Comparison of ENCODE assay signal across 8 mouse cellular contexts in genomic region chr5:121009406-121009805, GRCm38 (mm10). TPM values are rescaled to one million over a fixed set of nuclear protein-coding genes. Genes with fewer than 3 reads are reported as not detected.
DNase-seq lines count a peak whose midpoint lies in the region; ATAC-seq and TF ChIP-seq lines count a peak whose summit lies in the region.

No protein-coding gene starts in this region.

- ATAC-seq in intestine, embryonic 14.5 days (replicated peaks; ENCODE audit: low FRiP score, low TSS enrichment, low read depth), result no peak
- ATAC-seq in intestine, postnatal 0 days, result no peak
- ATAC-seq in hindbrain, embryonic 14.5 days (ENCODE audit: low FRiP score), result peak; percentile 51; the same call in 1 of the 2 replicates
- no peak for ATAC-seq in limb, embryonic 11.5 days (ENCODE audit: insufficient number of reproducible peaks, low FRiP score, low TSS enrichment, low read depth)
- ATAC-seq in monocyte, adult 5-6 weeks (replicated peaks; ENCODE audit: insufficient number of reproducible peaks, low FRiP score, low TSS enrichment, poor library complexity, severe bottlenecking), result peak; percentile 71

- peak; percentile 89 for DNase-seq in intestine, embryonic 14.5 days (ENCODE audit: low spot score)
- peak; percentile 68 for DNase-seq in hindbrain, embryonic 14.5 days (ENCODE audit: low spot score)
- peak; percentile 91 for DNase-seq in limb, embryonic 11.5 days (ENCODE audit: low spot score)
- DNase-seq in thymus, postnatal 0 days (ENCODE audit: low spot score), result peak; percentile 19

- H3K4me1 ChIP-seq in intestine, embryonic 14.5 days (replicated peaks; ENCODE audit: control insufficient read depth, insufficient read depth, low read length), result no peaks in the 10 kb centered on the region
- H3K4me1 ChIP-seq in intestine, postnatal 0 days (replicated peaks; ENCODE audit: control insufficient read depth, insufficient read depth, low read length), result no peaks in the 10 kb centered on the region
- no peaks in the 10 kb centered on the region for H3K4me1 ChIP-seq in bone marrow, adult 2 months (ENCODE audit: control insufficient read depth, insufficient read depth, low read length)
- no peaks in the 10 kb centered on the region for H3K4me1 ChIP-seq in embryonic fibroblast, embryonic 13.5 days (ENCODE audit: control insufficient read depth, insufficient read depth, low read length)
- H3K4me1 ChIP-seq in hindbrain, embryonic 14.5 days (replicated peaks; ENCODE audit: control insufficient read depth, insufficient read depth, low read length), result peaks cover 29% of the 10 kb centered on the region
- 0 out of 2 replicates have a peak, but pooled peaks cover 2% of the 10 kb centered on the region for H3K4me1 ChIP-seq in limb, embryonic 11.5 days (ENCODE audit: control insufficient read depth, insufficient read depth, low read length)

- peaks cover 10% of the 10 kb centered on the region for H3K27me3 ChIP-seq in intestine, embryonic 14.5 days (replicated peaks; ENCODE audit: control insufficient read depth, insufficient read depth, low read length)
- H3K27me3 ChIP-seq in intestine, postnatal 0 days (replicated peaks; ENCODE audit: control insufficient read depth, insufficient read depth, low read length), result 0 out of 2 replicates have a peak, but pooled peaks cover 6% of the 10 kb centered on the region
- no peaks in the 10 kb centered on the region for H3K27me3 ChIP-seq in hindbrain, embryonic 14.5 days (ENCODE audit: control insufficient read depth, insufficient read depth, low read length)
- peaks cover 10% of the 10 kb centered on the region; the same call in 1 of the 2 replicates for H3K27me3 ChIP-seq in limb, embryonic 11.5 days (ENCODE audit: control insufficient read depth, insufficient read depth, low read length)

- no peak overlapping the region for H3K4me3 ChIP-seq in intestine, embryonic 14.5 days (ENCODE audit: low read depth, low read length)
- H3K4me3 ChIP-seq in intestine, postnatal 0 days (ENCODE audit: low read depth, low read length), result no peak overlapping the region
- no peak overlapping the region for H3K4me3 ChIP-seq in bone marrow, adult 2 months (replicated peaks; ENCODE audit: control insufficient read depth, low read depth, low read length)
- no peak overlapping the region for H3K4me3 ChIP-seq in embryonic fibroblast, embryonic 13.5 days (ENCODE audit: insufficient read depth, low read length)
- H3K4me3 ChIP-seq in hindbrain, embryonic 14.5 days (replicated peaks; ENCODE audit: low read length), result peak overlapping the region; percentile 32
- H3K4me3 ChIP-seq in limb, embryonic 11.5 days (ENCODE audit: low read depth, low read length), result no peak overlapping the region

- no peak overlapping the region for H3K27ac ChIP-seq in intestine, embryonic 14.5 days (ENCODE audit: low read depth)
- H3K27ac ChIP-seq in intestine, postnatal 0 days (ENCODE audit: low read depth, low read length), result no peak overlapping the region
- H3K27ac ChIP-seq in bone marrow, adult 2 months (ENCODE audit: control insufficient read depth, insufficient read depth, low read depth, low read length, poor library complexity), result no peak overlapping the region; the same call in 1 of the 2 replicates
- H3K27ac ChIP-seq in embryonic fibroblast, embryonic 13.5 days (ENCODE audit: insufficient read depth, low read length), result no peak overlapping the region
- H3K27ac ChIP-seq in hindbrain, embryonic 14.5 days, result peak overlapping the region; percentile 61
- H3K27ac ChIP-seq in limb, embryonic 11.5 days (replicated peaks; ENCODE audit: low read depth, low read length), result no peak overlapping the region

- H3K36me3 ChIP-seq in intestine, embryonic 14.5 days (ENCODE audit: control insufficient read depth, insufficient read depth, low read length), result no peaks in the 10 kb centered on the region
- no peaks in the 10 kb centered on the region for H3K36me3 ChIP-seq in intestine, postnatal 0 days (ENCODE audit: control insufficient read depth, insufficient read depth)
- H3K36me3 ChIP-seq in hindbrain, embryonic 14.5 days (replicated peaks; ENCODE audit: control insufficient read depth, insufficient read depth), result no peaks in the 10 kb centered on the region
- H3K36me3 ChIP-seq in limb, embryonic 11.5 days (ENCODE audit: control insufficient read depth, insufficient read depth, low read length), result no peaks in the 10 kb centered on the region

- H3K9ac ChIP-seq in intestine, embryonic 14.5 days (ENCODE audit: low read length), result no peak overlapping the region
- no peak overlapping the region for H3K9ac ChIP-seq in intestine, postnatal 0 days (ENCODE audit: low read depth, low read length)
- peak overlapping the region; percentile 55 for H3K9ac ChIP-seq in hindbrain, embryonic 14.5 days
- H3K9ac ChIP-seq in limb, embryonic 11.5 days (ENCODE audit: low read length), result no peak overlapping the region

- no peaks in the 10 kb centered on the region for H3K9me3 ChIP-seq in intestine, embryonic 14.5 days (ENCODE audit: control insufficient read depth, low read length)
- H3K9me3 ChIP-seq in intestine, postnatal 0 days (ENCODE audit: control insufficient read depth), result no peaks in the 10 kb centered on the region
- no peaks in the 10 kb centered on the region for H3K9me3 ChIP-seq in hindbrain, embryonic 14.5 days (ENCODE audit: control insufficient read depth, low read length)
- no peaks in the 10 kb centered on the region for H3K9me3 ChIP-seq in limb, embryonic 11.5 days (ENCODE audit: control insufficient read depth, low read length)

- TF ChIP-seq POLR2A in bone marrow, adult 2 months (IDR thresholded peaks at IDR 0.05; ENCODE audit: borderline replicate concordance, control insufficient read depth, low read depth, low read length), result peak; percentile 12; the same call in 1 of the 2 replicates
- TF ChIP-seq POLR2A in embryonic fibroblast, embryonic 13.5 days (IDR thresholded peaks at IDR 0.05; ENCODE audit: low read depth, low read length), result no peak

- no peak overlapping the region for H3K4me2 ChIP-seq in intestine, embryonic 14.5 days (ENCODE audit: low read length)
- no peak overlapping the region for H3K4me2 ChIP-seq in intestine, postnatal 0 days (replicated peaks; ENCODE audit: low read depth)
- H3K4me2 ChIP-seq in hindbrain, embryonic 14.5 days (replicated peaks), result peak overlapping the region; percentile 55
- H3K4me2 ChIP-seq in limb, embryonic 11.5 days (ENCODE audit: low read depth, severe bottlenecking), result no peak overlapping the region

- under 1% methylated on average over 19 of the region's 19 CpGs for WGBS in intestine, embryonic 14.5 days
- WGBS in intestine, postnatal 0 days, result under 1% methylated on average over 19 of the region's 19 CpGs
- 1% methylated on average over 19 of the region's 19 CpGs for WGBS in bone marrow, adult 2 months
- under 1% methylated on average over 19 of the region's 19 CpGs for WGBS in hindbrain, embryonic 14.5 days
- 0% methylated on average over 19 of the region's 19 CpGs for WGBS in limb, embryonic 11.5 days

- TF ChIP-seq CTCF in intestine, postnatal 0 days (IDR thresholded peaks at IDR 0.05; ENCODE audit: low read depth), result no peak
- TF ChIP-seq CTCF in bone marrow, adult 2 months (IDR thresholded peaks at IDR 0.05; ENCODE audit: control insufficient read depth, insufficient read depth, low read length), result no peak; the same call in 1 of the 2 replicates
- peak; percentile 8; the same call in 1 of the 2 replicates for TF ChIP-seq CTCF in embryonic fibroblast, embryonic 13.5 days (IDR thresholded peaks at IDR 0.05; ENCODE audit: borderline replicate concordance, insufficient read depth, low read length)

RNA-seq across cellular contexts. Expression of gene Rph3a, which starts 0.5 kb away (rescaled TPM):
- polyA plus RNA-seq in intestine, embryonic 14.5 days (2014; fragmentation: Nextera tagmentation; extraction: Ambion mirVana), result 0.11 and 0.19 TPM in 2 replicates
- 0.48 and 0.77 TPM in 2 replicates for polyA plus RNA-seq in intestine, postnatal 0 days (2015; fragmentation: Nextera tagmentation; extraction: Ambion mirVana)
- polyA plus RNA-seq in bone marrow, adult 2 months (2011; ENCODE audit: insufficient read depth, insufficient read length, low replicate concordance, missing spikeins), result not detected in 2 replicates
- not detected in 2 replicates for polyA plus RNA-seq in embryonic fibroblast, embryonic 13.5 days (2011; ENCODE audit: insufficient read length, low read depth, missing spikeins)
- 28.6 and 33.7 TPM in 2 replicates for polyA plus RNA-seq in hindbrain, embryonic 14.5 days (2014; fragmentation: Nextera tagmentation; extraction: Ambion mirVana)
- not detected in 2 replicates for polyA plus RNA-seq in limb, embryonic 11.5 days (2014; fragmentation: Nextera tagmentation; extraction: Ambion mirVana)
- total RNA-seq in monocyte, adult 5-6 weeks (2017), result not detected in 3 replicates
- 0.04 and 0.07 TPM in 2 replicates for polyA plus RNA-seq in thymus, postnatal 0 days (2015; fragmentation: Nextera tagmentation; extraction: Ambion mirVana)

Comparison
In these comparisons a context has a peak if more than half of its experiments do, and no peak if none do; other contexts are left out.
1. ATAC-seq: peak in hindbrain, embryonic 14.5 days (single experiment) and monocyte, adult 5-6 weeks (single experiment); none in intestine, embryonic 14.5 days (single experiment), intestine, postnatal 0 days (single experiment) and limb, embryonic 11.5 days (single experiment).
2. DNase-seq: peak in every context shown above with its lines; median percentile 91 in limb, embryonic 11.5 days; 89 in intestine, embryonic 14.5 days; 68 in hindbrain, embryonic 14.5 days; 19 in thymus, postnatal 0 days.
3. RNA of gene Rph3a, which starts 0.5 kb away (polyA plus RNA-seq): 28.6 to 33.7 TPM in hindbrain, embryonic 14.5 days; 0.48 to 0.77 TPM in intestine, postnatal 0 days, 0.11 to 0.19 TPM in intestine, embryonic 14.5 days, 0.04 to 0.07 TPM in thymus, postnatal 0 days, not detected in bone marrow, adult 2 months, not detected in embryonic fibroblast, embryonic 13.5 days and not detected in limb, embryonic 11.5 days; every median in the first group is over 10 times any median in the second.